Mouse (Mus musculus) liver, embryonic 13.5 days (tissue): ENCODE data around the gene Nrip1. TPM values are rescaled to one million over a fixed set of nuclear protein-coding genes. Genes with fewer than 3 reads are reported as not detected.

ENCODE experiments used
- ATAC-seq: fragments of 200-750 bp; cut with Nextera tagmentation; 2 replicates; pipeline ENCODE4 v1.8.0; 2017; ENCODE audit warnings: low read depth, mild to moderate bottlenecking, moderate number of reproducible peaks, moderate library complexity
- DNase-seq: peaks from one replicate; pipeline ENCODE4 v3.0.0; 2022
- H3K27ac ChIP-seq: fragments of 300-500 bp; sonication (generic); 2 replicates; pipeline ENCODE4 v1.5.1; 2015; ENCODE audit warnings: moderate library complexity, mild to moderate bottlenecking, inconsistent platforms
- H3K27me3 ChIP-seq: fragments of 300-500 bp; sonication (generic); 2 replicates; pipeline ENCODE4 v1.6.1; 2015; ENCODE audit warnings: mild to moderate bottlenecking, inconsistent platforms
- H3K36me3 ChIP-seq: fragments of 300-500 bp; sonication (generic); 2 replicates; pipeline ENCODE4 v1.6.1; 2015; ENCODE audit warnings: mild to moderate bottlenecking, inconsistent platforms
- H3K4me1 ChIP-seq: fragments of 300-500 bp; sonication (generic); replicated peaks from 2 replicates; pipeline ENCODE4 v1.6.1; 2015; ENCODE audit warnings: inconsistent platforms
- H3K4me2 ChIP-seq: fragments of 300-500 bp; sonication (generic); 2 replicates; pipeline ENCODE4 v1.6.1; 2015; ENCODE audit warnings: inconsistent platforms, mild to moderate bottlenecking, moderate library complexity
- H3K4me3 ChIP-seq: fragments of 300-500 bp; sonication (generic); replicated peaks from 2 replicates; pipeline ENCODE4 v1.5.1; 2015; ENCODE audit warnings: mild to moderate bottlenecking, inconsistent platforms
- H3K9ac ChIP-seq: fragments of 300-500 bp; sonication (generic); 2 replicates; pipeline ENCODE4 v1.6.1; 2015; ENCODE audit warnings: mild to moderate bottlenecking, inconsistent platforms
- H3K9me3 ChIP-seq: fragments of 300-500 bp; sonication (generic); replicated peaks from 2 replicates; pipeline ENCODE4 v1.6.1; 2016; ENCODE audit warnings: inconsistent platforms
- WGBS: fragments of 180-500 bp; shearing (Covaris S2); methylation state at CpG from one replicate; pipeline ENCODE4 v1.1.7; 2015; ENCODE audit not compliant: insufficient replicate concordance; 5-methylcytosine and 5-hydroxymethylcytosine counted together
- polyA plus RNA-seq: library from polyadenylated mRNA; unstranded; fragments of >200 nt; fragmentation: Nextera tagmentation; extraction: Ambion mirVana; gene quantifications from 2 replicates; pipeline ENCODE4 v1.2.1, GENCODE M21; 2015

The Nrip1 gene
- polyA plus RNA-seq, 1 experiment from 2014 or later = 20.4 TPM

- Histone ChIP-seq H3K4me3 (no peak overlapping the region), H3K9ac (no peak overlapping the region), H3K27ac (no peak overlapping the region), H3K27me3 (no peaks in the 10 kb centered on the region), H3K36me3 (no peaks in the 10 kb centered on the region), H3K4me1 (no peaks in the 10 kb centered on the region), H3K4me2 (no peak overlapping the region), H3K9me3 (no peaks in the 10 kb centered on the region)
- DNase-seq (no peak), ATAC-seq (no peak)
- WGBS = 78% methylated on average over 4 of the region's 4 CpGs
Measured at GRCm38 (mm10) chr16:76238784-76239183, 134.8 kb downstream of the Nrip1 start.
